Mouse (Mus musculus) erythroblast, embryonic 14.5 days (primary cell): ENCODE results near the gene Olfr8. TPM values are rescaled to one million over a fixed set of nuclear protein-coding genes. Genes with fewer than 3 reads are reported as not detected.
"Not testable (repeated sequence)": the region's sequence is repeated elsewhere in the genome, so short reads cannot be mapped to it uniquely, and the experiment has no call there.

Experiments used
- H3K27me3 ChIP-seq: 2 replicates; pipeline ENCODE4 v1.6.1; 2012; ENCODE audit warnings: inconsistent platforms; ENCODE audit not compliant: control insufficient read depth
- H3K36me3 ChIP-seq: 2 replicates; pipeline ENCODE4 v1.6.1; 2012; ENCODE audit warnings: mild to moderate bottlenecking, inconsistent platforms; ENCODE audit not compliant: control insufficient read depth
- H3K4me1 ChIP-seq: 2 replicates; pipeline ENCODE4 v1.6.1; 2012; ENCODE audit warnings: inconsistent platforms; ENCODE audit not compliant: control insufficient read depth
- H3K4me3 ChIP-seq: replicated peaks from 2 replicates; pipeline ENCODE3; 2012; ENCODE audit warnings: moderate library complexity, mild to moderate bottlenecking, inconsistent platforms
- H3K9me3 ChIP-seq: 2 replicates; pipeline ENCODE4 v1.6.1; 2012; ENCODE audit warnings: low read length, inconsistent platforms, mixed read lengths; ENCODE audit not compliant: control insufficient read depth
- GATA1 ChIP-seq: IDR thresholded peaks from 2 replicates; pipeline ENCODE4 v1.6.1; 2012; ENCODE audit warnings: low read length, inconsistent platforms, mixed read lengths
- TAL1 ChIP-seq: IDR thresholded peaks from 3 replicates; pipeline ENCODE4 v1.6.1; 2012; ENCODE audit warnings: low read length, inconsistent platforms, mixed read lengths
- polyA plus RNA-seq: library from polyadenylated mRNA; stranded (reverse); fragments of >175 nt; gene quantifications from 2 replicates; pipeline ENCODE4 v1.2.3, GENCODE M21; 2012

Olfr8 gene
- polyA plus RNA-seq = not detected in 2 replicates

- H3K36me3 ChIP-seq, H3K4me3 ChIP-seq, H3K9me3 ChIP-seq: not testable (repeated sequence)
Observed at GRCm38 (mm10) chr10:78950336-78950735, at the start of gene Olfr8. Gene Olfr8 (plus strand): TSS chr10:78950636.

GRCm38 (mm10) chr10:78912871-78913270, 37.6 kb upstream of the Olfr8 start, which contains the start of gene Olfr1354:
Gene Olfr1354 (plus strand): TSS chr10:78913171.
- not testable (repeated sequence) for H3K9me3 ChIP-seq, H3K36me3 ChIP-seq, H3K4me3 ChIP-seq, H3K27me3 ChIP-seq, H3K4me1 ChIP-seq

More at GRCm38 (mm10) chr10:78950336-78950735, at the start of gene Olfr8:
- not testable (repeated sequence) for H3K4me1 ChIP-seq, H3K27me3 ChIP-seq

GRCm38 (mm10) chr10:78963009-78963408, 12.6 kb downstream of the Olfr8 start, which contains the start of gene Olfr1353:
Gene Olfr1353 (plus strand): TSS chr10:78963309.
- H3K4me3 ChIP-seq, H3K27me3 ChIP-seq, H3K4me1 ChIP-seq, H3K9me3 ChIP-seq, H3K36me3 ChIP-seq: not testable (repeated sequence)

DNA sequence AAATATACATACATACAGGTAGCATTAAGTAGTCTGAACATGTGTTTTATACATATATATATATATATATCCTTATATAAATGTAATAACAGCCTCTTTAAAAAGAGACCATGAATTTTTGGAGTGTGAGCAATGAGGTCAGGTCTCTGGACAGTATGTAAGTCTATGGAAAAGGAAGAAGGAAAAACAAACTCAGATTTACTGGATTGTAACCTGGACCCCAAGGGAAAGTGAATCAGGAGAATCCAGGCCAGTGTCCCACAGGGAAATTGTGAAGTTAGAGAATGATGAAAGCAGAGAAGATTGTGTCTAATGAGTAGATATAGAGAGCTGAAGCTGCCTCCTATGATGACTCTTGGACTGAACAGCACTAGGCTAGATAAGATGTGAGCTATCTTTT, 30.3 kb downstream of the Olfr8 start, which contains the start of gene Olfr1352:
Gene Olfr1352 (plus strand): TSS at position 301 of the 400 bp plus-strand sequence.
- no peaks in the 10 kb centered on the region for H3K36me3 ChIP-seq
- no peaks in the 10 kb centered on the region for H3K4me1 ChIP-seq
- H3K4me3 ChIP-seq = no peak within 1 kb of the TSS
- H3K9me3 ChIP-seq = no peaks in the 10 kb centered on the region
- no peak for TF ChIP-seq TAL1
- no peak for TF ChIP-seq GATA1
- no peaks in the 10 kb centered on the region for H3K27me3 ChIP-seq

Other genes with a start within 250 kb of the Olfr8 start
- 0.02 TPM in 1 of 2 replicates, not detected in the other for gene Casp14, start 232.3 kb upstream of the Olfr8 start, polyA plus RNA-seq
- not detected in 2 replicates for gene Ccdc105, start 197.6 kb upstream of the Olfr8 start, polyA plus RNA-seq
- gene Slc1a6, start 170.1 kb upstream of the Olfr8 start, polyA plus RNA-seq = not detected in 2 replicates
- 0.04 TPM in 1 of 2 replicates, not detected in the other for gene Olfr1356, start 98.5 kb upstream of the Olfr8 start, polyA plus RNA-seq
- gene Olfr1355, start 75.1 kb upstream of the Olfr8 start, polyA plus RNA-seq = not detected in 2 replicates
- not detected in 2 replicates for gene Olfr1354, start 37.5 kb upstream of the Olfr8 start, polyA plus RNA-seq
- not detected in 2 replicates for gene Olfr1353, start 12.7 kb downstream of the Olfr8 start, polyA plus RNA-seq
- gene Olfr1352, start 30.4 kb downstream of the Olfr8 start, polyA plus RNA-seq = not detected in 2 replicates
- not detected in 2 replicates for gene Olfr1351, start 61.8 kb downstream of the Olfr8 start, polyA plus RNA-seq
- not detected in 2 replicates for gene Olfr57, start 78.1 kb downstream of the Olfr8 start, polyA plus RNA-seq
- 0.01 and 0.03 TPM in 2 replicates for gene 2610008E11Rik, start 147.0 kb downstream of the Olfr8 start, polyA plus RNA-seq
- gene Vmn2r80, start 198.1 kb downstream of the Olfr8 start, polyA plus RNA-seq = not detected in 2 replicates